Mouse (Mus musculus): ENCODE results near the gene Pnp. TPM values are rescaled to one million over a fixed set of nuclear protein-coding genes. Genes with fewer than 3 reads are reported as not detected.
"Not testable (repeated sequence)": the region's sequence is repeated elsewhere in the genome, so short reads cannot be mapped to it uniquely, and the experiment has no call there.

Pnp gene
- polyA plus RNA-seq, 1 experiment from 2014 or later = 23.2 TPM

DNA sequence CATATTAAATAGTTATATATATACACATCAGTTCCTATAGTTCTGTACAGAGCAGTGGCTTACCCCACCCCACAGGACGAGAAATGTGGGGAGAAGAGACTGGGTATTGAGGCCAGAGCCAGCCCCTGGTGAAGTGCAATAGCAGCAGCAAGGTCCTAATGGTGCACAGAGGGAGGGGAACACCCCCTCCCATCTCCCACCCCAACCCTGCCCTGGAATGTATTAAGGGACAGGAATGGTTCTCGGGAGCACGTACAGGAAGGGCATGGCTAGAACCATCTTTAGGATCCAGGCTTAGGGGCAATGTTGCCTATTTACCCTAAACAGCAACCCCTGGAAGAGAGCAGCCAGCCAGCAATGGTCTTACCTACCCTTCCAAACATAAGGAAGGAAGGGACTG, 3.5 kb upstream of the Pnp start:
- 76% methylated on average over 3 of the region's 3 CpGs for WGBS
- H3K4me1 ChIP-seq (replicated peaks; ENCODE audit: control insufficient read depth, insufficient read depth, low read length) = peaks cover 36% of the 10 kb centered on the region

DNA sequence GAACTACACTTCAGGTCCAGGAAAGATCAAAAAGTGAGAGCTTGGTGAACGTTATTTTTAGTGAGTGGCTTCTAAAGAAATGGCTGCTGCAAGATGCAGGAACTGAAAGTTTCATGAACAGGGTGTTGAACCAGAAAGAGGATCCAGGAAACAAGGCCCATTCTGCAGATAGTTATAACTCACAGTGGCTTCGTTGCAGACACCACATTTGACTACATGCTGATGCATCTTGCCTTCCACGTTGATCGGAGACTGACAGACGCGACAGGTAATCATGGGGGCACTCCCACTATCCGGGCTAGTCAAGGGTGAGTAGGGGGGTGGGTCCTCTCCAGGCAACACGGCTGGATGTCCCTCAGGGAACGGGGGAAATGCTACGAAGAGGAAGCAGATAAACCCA, 931 bp upstream of the Pnp start:
- ATAC-seq (ENCODE audit: low FRiP score) (no peak), DNase-seq (ENCODE audit: low spot score) (no peak)
- H3K27ac ChIP-seq = peak overlapping the region; percentile 87
- no peaks in the 10 kb centered on the region for H3K27me3 ChIP-seq (ENCODE audit: control insufficient read depth, insufficient read depth, low read length)
- WGBS = 22% methylated on average over 10 of the region's 10 CpGs
- no peaks in the 10 kb centered on the region for H3K9me3 ChIP-seq (ENCODE audit: control insufficient read depth, low read length)
- H3K4me1 ChIP-seq (replicated peaks; ENCODE audit: control insufficient read depth, insufficient read depth, low read length) = peaks cover 29% of the 10 kb centered on the region
- peaks cover 36% of the 10 kb centered on the region for H3K36me3 ChIP-seq (replicated peaks; ENCODE audit: control insufficient read depth, insufficient read depth)
- H3K4me2 ChIP-seq (replicated peaks) = peak overlapping the region; percentile 95
- peak overlapping the region; percentile 100 for H3K9ac ChIP-seq
- H3K4me3 ChIP-seq (replicated peaks; ENCODE audit: low read length) = peak overlapping the region; percentile 90

More for the DNA sequence above, 3.5 kb upstream of the Pnp start:
- Histone ChIP-seq H3K4me3 (replicated peaks; ENCODE audit: low read length) (no peak overlapping the region), H3K4me2 (replicated peaks) (0 out of 2 replicates have a peak overlapping the region, but pooled peaks have one; percentile 15), H3K27me3 (ENCODE audit: control insufficient read depth, insufficient read depth, low read length) (no peaks in the 10 kb centered on the region), H3K9me3 (ENCODE audit: control insufficient read depth, low read length) (no peaks in the 10 kb centered on the region), H3K36me3 (replicated peaks; ENCODE audit: control insufficient read depth, insufficient read depth) (peaks cover 36% of the 10 kb centered on the region), H3K9ac (no peak overlapping the region), H3K27ac (no peak overlapping the region)
- no peak for ATAC-seq (ENCODE audit: low FRiP score)
- DNase-seq (ENCODE audit: low spot score) = no peak

DNA sequence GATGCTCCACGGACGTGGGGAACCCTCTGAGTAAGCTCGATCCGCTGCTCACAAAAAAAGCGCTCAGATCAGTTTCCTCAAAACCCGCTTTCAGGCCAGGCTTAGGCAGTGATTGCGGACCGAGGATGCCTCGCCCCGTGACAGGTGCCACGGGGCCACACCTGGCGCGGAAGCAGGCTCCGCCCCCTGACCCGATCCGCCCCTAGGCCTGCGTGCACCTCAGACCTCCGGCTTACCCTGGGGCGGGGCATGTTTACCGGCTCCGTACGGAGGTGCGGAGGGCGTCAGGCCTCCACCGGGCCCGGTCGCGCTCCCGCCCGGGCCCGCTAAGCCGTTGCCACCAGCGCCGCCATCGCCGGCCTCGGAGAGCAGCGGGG, 517 bp upstream of the Pnp start:
- peak overlapping the region; percentile 90 for H3K4me3 ChIP-seq (replicated peaks; ENCODE audit: low read length)
- H3K4me2 ChIP-seq (replicated peaks) = peak overlapping the region; percentile 95
- peak; percentile 26 for DNase-seq (ENCODE audit: low spot score)
- peak overlapping the region; percentile 87 for H3K27ac ChIP-seq
- H3K9me3 ChIP-seq (ENCODE audit: control insufficient read depth, low read length) = no peaks in the 10 kb centered on the region
- WGBS = under 1% methylated on average over 35 of the region's 38 CpGs
- no peaks in the 10 kb centered on the region for H3K27me3 ChIP-seq (ENCODE audit: control insufficient read depth, insufficient read depth, low read length)
- peaks cover 36% of the 10 kb centered on the region for H3K36me3 ChIP-seq (replicated peaks; ENCODE audit: control insufficient read depth, insufficient read depth)
- peak; percentile 49 for ATAC-seq (ENCODE audit: low FRiP score)
- peak overlapping the region; percentile 100 for H3K9ac ChIP-seq
- H3K4me1 ChIP-seq (replicated peaks; ENCODE audit: control insufficient read depth, insufficient read depth, low read length) = peaks cover 29% of the 10 kb centered on the region

DNA sequence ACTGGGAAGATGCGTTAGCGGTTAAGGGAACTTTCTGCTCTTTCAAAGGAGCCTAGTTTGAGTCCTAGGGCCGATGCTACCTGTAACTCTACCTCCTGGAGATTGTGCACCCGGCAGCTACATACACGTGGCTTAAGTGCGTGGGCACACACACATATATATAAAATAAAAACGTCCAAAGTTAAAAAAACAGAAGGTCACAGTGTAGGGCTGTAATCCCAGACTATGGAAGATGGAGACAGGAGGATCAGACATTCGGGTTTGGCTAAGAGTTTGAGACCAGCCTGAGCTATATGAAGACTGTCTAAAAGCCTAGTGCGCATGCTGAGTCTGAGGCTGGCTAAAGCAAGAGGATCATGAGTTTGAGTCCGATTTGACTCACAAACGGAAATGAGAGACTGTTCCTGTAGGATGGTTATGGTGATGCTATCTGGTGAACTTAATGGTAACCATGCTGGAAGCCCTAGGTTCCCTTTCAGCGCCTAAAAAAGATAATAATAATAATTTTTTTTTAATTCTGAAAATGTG, 675 bp downstream of the Pnp start:
- ATAC-seq (ENCODE audit: low FRiP score) (no peak), DNase-seq (ENCODE audit: low spot score) (no peak)
- H3K9ac ChIP-seq = peak overlapping the region; percentile 59
- H3K4me3 ChIP-seq (replicated peaks; ENCODE audit: low read length) = peak overlapping the region; percentile 90
- peak overlapping the region; percentile 65 for H3K4me2 ChIP-seq (replicated peaks)
- no peaks in the 10 kb centered on the region for H3K9me3 ChIP-seq (ENCODE audit: control insufficient read depth, low read length)
- peaks cover 28% of the 10 kb centered on the region for H3K36me3 ChIP-seq (replicated peaks; ENCODE audit: control insufficient read depth, insufficient read depth)
- H3K27me3 ChIP-seq (ENCODE audit: control insufficient read depth, insufficient read depth, low read length) = no peaks in the 10 kb centered on the region
- peaks cover 17% of the 10 kb centered on the region; the same call in 1 of the 2 replicates for H3K4me1 ChIP-seq (replicated peaks; ENCODE audit: control insufficient read depth, insufficient read depth, low read length)
- 10% methylated on average over 12 of the region's 12 CpGs for WGBS
- peak overlapping the region; percentile 85 for H3K27ac ChIP-seq

DNA sequence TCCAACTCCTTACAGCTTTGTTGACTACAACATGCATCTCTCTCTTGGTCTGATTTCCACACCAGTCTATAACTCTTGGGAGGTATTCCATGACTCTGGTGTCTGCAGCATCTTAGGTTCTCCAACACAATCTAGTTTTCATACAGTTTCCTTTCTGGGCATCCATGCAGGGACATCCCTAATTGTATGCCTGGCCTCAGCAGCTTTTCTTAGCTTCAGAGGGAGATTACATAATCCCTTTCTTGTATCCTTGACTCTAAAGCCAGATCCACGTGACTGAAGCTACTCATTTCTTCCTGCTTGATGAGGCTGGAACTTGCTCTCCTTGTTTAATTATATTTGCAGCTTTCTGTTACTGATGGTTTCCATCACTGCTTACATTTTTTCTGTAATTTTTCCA, 5.8 kb downstream of the Pnp start:
- peaks cover 3% of the 10 kb centered on the region; the same call in 1 of the 2 replicates for H3K4me1 ChIP-seq (replicated peaks; ENCODE audit: control insufficient read depth, insufficient read depth, low read length)
- 76% methylated on average over 1 of the region's 1 CpGs for WGBS
- H3K27me3 ChIP-seq (ENCODE audit: control insufficient read depth, insufficient read depth, low read length) = no peaks in the 10 kb centered on the region
- ATAC-seq (ENCODE audit: low FRiP score) = no peak
- no peak overlapping the region for H3K4me2 ChIP-seq (replicated peaks)
- H3K4me3 ChIP-seq (replicated peaks; ENCODE audit: low read length) = no peak overlapping the region
- no peaks in the 10 kb centered on the region for H3K9me3 ChIP-seq (ENCODE audit: control insufficient read depth, low read length)
- DNase-seq (ENCODE audit: low spot score) = no peak
- no peak overlapping the region for H3K27ac ChIP-seq
- no peaks in the 10 kb centered on the region for H3K36me3 ChIP-seq (replicated peaks; ENCODE audit: control insufficient read depth, insufficient read depth)
- H3K9ac ChIP-seq = no peak overlapping the region

DNA sequence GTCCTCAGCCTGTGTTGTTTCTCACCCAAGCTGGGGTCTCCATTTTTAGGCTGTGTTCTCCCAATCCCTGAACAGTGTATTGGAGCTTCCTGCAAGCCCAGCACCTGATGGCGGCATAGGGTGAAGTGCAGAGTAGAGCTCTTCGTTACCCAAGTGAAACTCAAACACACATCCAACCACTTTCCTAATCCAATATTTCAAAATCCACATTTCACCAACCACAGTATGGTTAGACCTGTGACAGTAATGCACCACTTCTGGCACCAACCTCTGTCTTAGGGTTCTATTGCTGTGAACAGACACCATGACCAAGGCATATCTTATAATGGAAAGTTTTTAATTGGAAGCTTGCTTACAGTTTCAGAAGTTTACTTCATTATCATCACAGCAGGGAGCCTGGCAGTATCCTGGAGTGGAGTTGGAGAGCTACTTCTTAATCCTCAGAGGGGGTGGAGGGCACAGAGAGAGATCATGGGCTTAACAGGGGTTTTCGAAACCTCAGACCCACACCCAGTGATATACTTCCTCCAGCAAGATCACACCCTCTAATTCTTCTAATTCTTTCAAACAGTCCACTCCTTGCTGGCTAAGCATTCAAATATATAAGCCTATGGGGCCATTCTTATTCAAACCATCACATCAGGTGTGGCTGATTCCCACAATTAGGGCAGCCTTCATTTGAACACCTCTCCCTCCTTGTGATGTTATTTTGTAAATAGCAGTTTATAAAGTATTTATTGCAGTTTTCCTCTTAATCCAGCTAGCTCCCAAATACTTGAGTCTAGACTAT, 7.4 kb downstream of the Pnp start:
- Histone ChIP-seq H3K4me2 (replicated peaks) (no peak overlapping the region), H3K4me3 (replicated peaks; ENCODE audit: low read length) (no peak overlapping the region), H3K36me3 (replicated peaks; ENCODE audit: control insufficient read depth, insufficient read depth) (no peaks in the 10 kb centered on the region), H3K9ac (no peak overlapping the region), H3K27ac (no peak overlapping the region), H3K9me3 (ENCODE audit: control insufficient read depth, low read length) (no peaks in the 10 kb centered on the region), H3K27me3 (ENCODE audit: control insufficient read depth, insufficient read depth, low read length) (no peaks in the 10 kb centered on the region), H3K4me1 (replicated peaks; ENCODE audit: control insufficient read depth, insufficient read depth, low read length) (no peaks in the 10 kb centered on the region)
- ATAC-seq (ENCODE audit: low FRiP score) (no peak), DNase-seq (ENCODE audit: low spot score) (no peak)
- 87% methylated on average over 3 of the region's 3 CpGs for WGBS

DNA sequence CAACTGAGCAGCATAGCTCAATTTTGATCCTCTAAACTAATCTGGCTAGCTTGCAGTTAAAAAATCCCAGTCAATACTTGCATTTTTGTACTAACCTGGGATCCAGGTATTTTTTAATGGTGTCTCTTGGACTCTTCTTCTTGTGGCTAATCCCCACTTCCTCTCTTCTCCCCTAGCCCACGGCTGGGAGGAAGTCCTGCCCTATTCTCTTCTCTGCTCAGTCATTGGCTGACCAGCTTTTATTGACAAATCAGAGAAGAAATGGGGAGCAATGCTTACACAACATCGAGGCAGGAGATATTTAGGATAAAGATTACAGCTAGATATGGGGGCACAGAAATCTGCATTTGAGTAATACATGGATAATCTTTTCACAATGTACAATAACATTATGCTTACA, 8.1 kb downstream of the Pnp start:
- ATAC-seq (ENCODE audit: low FRiP score) (no peak), DNase-seq (ENCODE audit: low spot score) (no peak)
- H3K9ac ChIP-seq = no peak overlapping the region
- no peak overlapping the region for H3K4me2 ChIP-seq (replicated peaks)
- H3K36me3 ChIP-seq (replicated peaks; ENCODE audit: control insufficient read depth, insufficient read depth) = no peaks in the 10 kb centered on the region
- WGBS = 44% methylated on average over 2 of the region's 2 CpGs
- H3K4me1 ChIP-seq (replicated peaks; ENCODE audit: control insufficient read depth, insufficient read depth, low read length) = no peaks in the 10 kb centered on the region
- H3K4me3 ChIP-seq (replicated peaks; ENCODE audit: low read length) = no peak overlapping the region
- H3K9me3 ChIP-seq (ENCODE audit: control insufficient read depth, low read length) = no peaks in the 10 kb centered on the region
- no peaks in the 10 kb centered on the region for H3K27me3 ChIP-seq (ENCODE audit: control insufficient read depth, insufficient read depth, low read length)
- no peak overlapping the region for H3K27ac ChIP-seq

DNA sequence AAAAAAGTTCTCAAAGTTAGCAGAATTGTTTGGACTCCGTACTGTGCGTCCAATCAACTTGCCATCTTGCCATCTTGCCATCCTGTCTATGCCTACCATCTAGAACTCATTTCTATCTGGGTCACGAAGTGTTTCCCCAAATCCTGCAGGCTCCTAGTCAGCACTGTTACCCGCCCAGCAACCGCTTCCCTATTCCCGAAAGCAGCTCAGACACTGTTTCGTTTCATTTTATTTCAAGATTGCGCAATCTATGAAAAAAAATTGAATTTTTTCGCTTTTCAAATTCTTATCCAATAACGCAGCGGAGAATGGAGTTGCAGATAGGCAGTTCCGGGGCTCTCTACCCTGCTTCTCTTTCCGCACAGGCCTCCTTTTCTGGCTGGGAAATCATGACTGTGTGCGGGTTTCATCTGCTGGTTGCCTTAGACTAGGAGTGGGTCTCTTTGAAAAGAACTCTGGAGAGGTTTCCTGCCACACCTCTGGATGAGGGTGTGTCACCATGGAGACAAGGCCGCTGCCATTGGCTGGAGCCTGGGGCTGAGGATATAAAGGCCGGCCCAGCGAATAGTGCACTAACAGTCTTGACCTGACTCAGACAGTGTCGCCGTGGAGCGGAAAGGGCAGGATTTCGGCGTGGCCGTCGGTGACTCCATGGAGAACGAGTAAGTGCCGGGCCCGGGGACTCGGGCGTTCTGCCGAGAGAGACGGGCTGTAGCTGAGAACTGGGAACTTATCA, 13.2 kb downstream of the Pnp start, which contains the start of gene Gm49342:
Gene Gm49342, plus strand, starts transcription at position 586 of the 736 bp plus-strand sequence.
- Histone ChIP-seq H3K36me3 (replicated peaks; ENCODE audit: control insufficient read depth, insufficient read depth) (no peaks in the 10 kb centered on the region), H3K9ac (peak within 1 kb of the TSS; percentile 60), H3K4me1 (replicated peaks; ENCODE audit: control insufficient read depth, insufficient read depth, low read length) (no peaks in the 10 kb centered on the region), H3K4me3 (replicated peaks; ENCODE audit: low read length) (peak within 1 kb of the TSS; percentile 43), H3K9me3 (ENCODE audit: control insufficient read depth, low read length) (no peaks in the 10 kb centered on the region), H3K4me2 (replicated peaks) (peak within 1 kb of the TSS; percentile 62), H3K27me3 (ENCODE audit: control insufficient read depth, insufficient read depth, low read length) (no peaks in the 10 kb centered on the region), H3K27ac (peak within 1 kb of the TSS; percentile 82)
- DNase-seq (ENCODE audit: low spot score) (peak; percentile 80), ATAC-seq (ENCODE audit: low FRiP score) (peak; percentile 96)
- 18% methylated on average over 31 of the region's 31 CpGs for WGBS

DNA sequence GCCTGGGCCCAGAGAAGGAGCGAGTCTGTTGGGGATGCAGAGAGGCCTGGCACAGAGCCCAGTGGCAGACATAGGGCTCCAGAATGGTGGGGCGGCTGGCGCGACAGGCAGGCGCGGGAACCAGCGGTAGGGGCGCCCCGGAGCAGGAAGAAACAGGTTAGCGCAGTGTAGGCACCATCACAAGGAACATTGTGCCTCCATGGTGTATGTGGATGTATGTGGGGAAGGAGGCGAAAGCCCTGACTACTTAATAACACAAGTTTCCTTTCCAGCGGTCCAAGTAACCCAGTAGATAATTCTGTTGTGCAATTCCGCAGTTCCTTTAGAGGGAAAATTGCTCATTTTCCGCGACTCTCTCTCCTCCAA, 13.8 kb downstream of the Pnp start:
- H3K27ac ChIP-seq = peak overlapping the region; percentile 82
- not testable (repeated sequence) for H3K27me3 ChIP-seq (ENCODE audit: control insufficient read depth, insufficient read depth, low read length); H3K9me3 ChIP-seq (ENCODE audit: control insufficient read depth, low read length); H3K4me1 ChIP-seq (replicated peaks; ENCODE audit: control insufficient read depth, insufficient read depth, low read length); H3K36me3 ChIP-seq (replicated peaks; ENCODE audit: control insufficient read depth, insufficient read depth)
- H3K4me3 ChIP-seq (replicated peaks; ENCODE audit: low read length) = peak overlapping the region; percentile 43
- H3K4me2 ChIP-seq (replicated peaks) = peak overlapping the region; percentile 62
- peak; percentile 97 for ATAC-seq (ENCODE audit: low FRiP score)
- H3K9ac ChIP-seq = peak overlapping the region; percentile 60
- peak; percentile 68 for DNase-seq (ENCODE audit: low spot score)
- 2% methylated on average over 14 of the region's 15 CpGs for WGBS
